Mouse (Mus musculus): ENCODE data around the gene Ambp.

Ambp gene

DNA sequence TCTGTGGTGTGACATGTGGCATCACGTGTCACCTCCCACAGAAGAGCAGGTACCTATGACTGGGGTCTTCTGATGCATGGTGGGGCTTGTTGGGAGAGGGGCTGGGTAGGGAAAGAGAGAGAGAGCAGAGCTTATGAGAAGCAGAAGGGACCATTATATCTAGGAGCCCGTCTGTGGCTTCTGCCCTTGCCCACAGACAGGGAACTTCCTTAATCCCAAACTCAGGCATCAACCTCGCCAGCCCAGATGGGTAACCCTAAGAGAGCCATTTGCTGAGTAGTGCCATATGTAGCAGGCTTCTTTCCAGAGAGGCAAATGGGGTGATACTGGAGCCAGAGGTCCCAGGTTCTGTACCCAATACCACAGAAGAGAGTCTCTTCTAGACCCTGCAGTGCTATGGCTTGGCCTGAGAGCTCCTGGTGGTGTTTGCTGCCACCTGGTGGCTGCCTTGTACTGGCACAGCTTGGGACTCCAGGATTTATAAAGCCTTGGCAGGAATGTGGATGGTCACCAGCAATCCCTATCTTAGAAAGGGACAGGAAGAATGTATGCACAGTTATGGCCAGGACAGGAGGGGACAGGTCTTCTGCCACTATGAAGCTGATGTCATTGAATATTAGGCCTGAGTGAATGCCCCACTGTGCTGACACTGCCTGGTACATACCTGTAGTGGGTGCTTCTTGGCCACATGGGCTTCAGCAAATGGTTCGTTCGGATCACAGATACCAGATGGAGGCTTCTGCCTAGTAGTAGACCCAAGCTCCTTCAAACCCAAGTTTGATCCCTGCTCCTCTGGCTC lies 35.8 kb downstream of the Ambp start:
- peak; percentile 61 for DNase-seq (ENCODE audit: low read depth, low spot score)

DNA sequence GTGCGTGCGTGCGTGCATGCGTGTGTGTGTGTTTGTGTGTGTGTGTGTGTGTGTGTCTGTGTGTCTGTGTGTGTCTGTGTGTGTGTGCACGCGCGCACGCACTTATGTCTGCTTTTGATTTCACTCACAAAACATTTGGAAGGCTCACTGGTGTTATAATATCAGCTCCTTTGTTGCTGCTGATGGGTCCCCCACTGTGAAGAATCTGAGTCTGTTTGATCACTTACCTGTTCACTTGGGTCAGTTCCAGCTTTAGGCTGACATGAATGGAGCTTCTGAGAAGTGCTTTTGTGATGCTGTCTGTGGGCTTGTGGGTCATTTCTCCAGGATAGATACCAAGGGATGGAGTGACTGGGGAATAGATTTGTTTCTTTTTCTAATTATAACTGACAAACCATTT lies 48.9 kb downstream of the Ambp start:
- no peak for DNase-seq (ENCODE audit: low read depth, low spot score)

DNA sequence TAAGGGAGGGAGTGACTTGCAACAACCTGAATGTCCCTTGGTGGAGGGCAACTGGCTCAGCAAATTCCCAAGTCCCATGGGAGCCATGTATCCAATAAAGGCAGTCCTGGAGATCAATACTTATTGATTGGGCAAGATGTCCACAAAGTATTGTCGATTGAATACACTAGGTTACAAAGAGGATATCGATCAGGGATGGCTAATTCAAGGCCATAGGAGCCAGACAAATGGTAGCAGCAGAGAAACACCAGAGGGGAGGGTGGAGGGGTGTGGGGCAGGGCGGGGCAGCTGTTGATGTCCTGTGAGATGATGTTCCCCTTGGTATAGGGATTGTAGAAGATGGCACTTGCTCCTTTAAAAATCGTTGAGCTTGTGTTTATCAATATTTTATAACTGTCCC lies 52.6 kb downstream of the Ambp start:
- no peak for DNase-seq (ENCODE audit: low read depth, low spot score)

DNA sequence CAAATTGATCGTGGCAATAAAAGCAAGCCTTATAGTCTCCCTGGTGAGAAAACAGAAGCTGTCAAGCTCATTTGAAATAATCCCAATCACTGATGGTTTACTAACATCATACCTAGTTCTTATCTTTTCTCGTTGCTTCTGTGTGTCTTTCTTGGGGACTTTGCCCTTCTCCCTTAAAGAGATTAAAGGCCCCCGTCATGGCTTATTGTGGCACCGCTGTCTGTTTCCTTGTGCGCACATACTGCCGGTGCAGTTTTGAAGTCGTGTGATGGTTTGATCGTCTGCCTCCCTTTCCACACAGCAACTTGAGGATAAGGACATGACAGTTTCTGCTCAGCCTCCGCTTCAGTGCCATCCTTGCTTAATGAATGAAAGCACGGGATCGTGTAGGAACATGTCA lies 54.1 kb downstream of the Ambp start:
- no peak for DNase-seq (ENCODE audit: low read depth, low spot score)

DNA sequence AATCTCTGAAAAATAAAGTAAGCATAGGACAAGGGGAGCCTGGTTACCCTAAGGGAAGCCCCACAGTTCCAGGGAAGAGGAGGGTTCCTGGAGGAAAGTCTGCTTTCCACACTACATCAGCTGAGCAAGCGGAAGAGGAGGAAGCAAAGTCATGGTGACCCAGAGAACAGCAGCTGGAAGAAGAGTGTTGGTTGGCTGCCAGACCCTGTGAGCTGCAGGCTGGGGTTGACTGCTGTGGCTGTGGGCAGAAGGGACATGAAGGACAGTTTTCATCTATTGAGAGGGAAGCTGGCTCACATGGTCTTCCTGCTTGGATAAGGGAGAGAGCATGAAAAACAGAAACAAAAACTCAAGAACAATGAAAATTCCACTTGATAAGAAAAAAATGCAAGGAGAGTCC lies 57.0 kb downstream of the Ambp start:
- no peak for DNase-seq (ENCODE audit: low read depth, low spot score)
